8 mouse cellular contexts compared by ENCODE assay signal in genomic region chr2:134029631-134030414, GRCm38 (mm10).
DNase-seq lines count a peak whose midpoint lies in the region; ATAC-seq and TF ChIP-seq lines count a peak whose summit lies in the region.

No protein-coding gene starts in this region.

- TF ChIP-seq EP300 in heart, postnatal 0 days (IDR thresholded peaks at IDR 0.05; ENCODE audit: low read depth), result no peak

- intact Hi-C loops in heart, postnatal 36 days (cut with DNase I), result no loop called here
- intact Hi-C loops in left cerebral cortex, postnatal 10 days (cut with DNase I), result no loop called here

- H3K27ac ChIP-seq in heart, postnatal 0 days (ENCODE audit: low read depth), result no peak overlapping the region

- no peak for ATAC-seq in heart, postnatal 0 days (ENCODE audit: insufficient read depth, low read depth)
- ATAC-seq in common myeloid progenitor, adult 5-6 weeks (replicated peaks; ENCODE audit: low read depth, poor library complexity, severe bottlenecking), result peak; percentile 86

- peak; percentile 10 for DNase-seq in heart, postnatal 0 days (ENCODE audit: low spot score)
- DNase-seq in heart, adult 11 months, result no peak
- DNase-seq in Muller cell, postnatal 12 days (ENCODE audit: inconsistent ontology term), result peak; percentile 3
- peak; percentile 18 to 23 for DNase-seq in heart, postnatal 36 days
- peak; percentile 3 to 40 for DNase-seq in left cerebral cortex, postnatal 10 days (ENCODE audit: extremely low spot score in 1 of 2, low spot score in 2 of 2)
- DNase-seq in retina, embryonic 14.5 days (ENCODE audit: low spot score), result peak; percentile 64
- DNase-seq in spleen, adult 18-20 months, result no peak

- no peaks in the 10 kb centered on the region for H3K27me3 ChIP-seq in heart, postnatal 0 days (ENCODE audit: control insufficient read depth, insufficient read depth, low read length)

- peak; percentile 61 for TF ChIP-seq CTCF in heart, postnatal 0 days (IDR thresholded peaks at IDR 0.05; ENCODE audit: low read depth)

- H3K4me2 ChIP-seq in heart, postnatal 0 days (ENCODE audit: low read depth, low read length), result no peak overlapping the region

- H3K9me3 ChIP-seq in heart, postnatal 0 days (replicated peaks; ENCODE audit: control insufficient read depth, low read length), result no peaks in the 10 kb centered on the region

- no peak overlapping the region for H3K4me3 ChIP-seq in heart, postnatal 0 days (ENCODE audit: low read depth, low read length)

- 53% methylated on average over 4 of the region's 4 CpGs for WGBS in heart, postnatal 0 days

- H3K9ac ChIP-seq in heart, postnatal 0 days (replicated peaks; ENCODE audit: low read depth, low read length), result no peak overlapping the region

- no peaks in the 10 kb centered on the region for H3K4me1 ChIP-seq in heart, postnatal 0 days (ENCODE audit: control insufficient read depth, insufficient read depth)

- H3K36me3 ChIP-seq in heart, postnatal 0 days (replicated peaks; ENCODE audit: control insufficient read depth, insufficient read depth, low read length), result no peaks in the 10 kb centered on the region

Comparison
In these comparisons a context has a peak if more than half of its experiments do, and no peak if none do; other contexts are left out.
1. DNase-seq: peak in heart, postnatal 0 days (single experiment), Muller cell, postnatal 12 days (single experiment), heart, postnatal 36 days (2 of 2), left cerebral cortex, postnatal 10 days (2 of 2) and retina, embryonic 14.5 days (single experiment); none in heart, adult 11 months (single experiment) and spleen, adult 18-20 months (0 of 2).